Mouse (Mus musculus) regulatory T cell (primary cell): ENCODE measurements around the gene Acss3.

Experiments used
- in situ Hi-C: fragments of 300-600 bp; cut with MboI, MseI; formaldehyde crosslinking; loops from one replicate; pipeline ENCODE4 v1.15.1; 2025; ENCODE audit warnings: high pct_unique_total_duplicates

Acss3 gene

GRCm38 (mm10) chr10:107123529-107124335, at the start of gene Acss3:
TSS of gene Acss3 (minus strand) at chr10:107123668.
- in situ Hi-C loops = no loop called here

- in situ Hi-C loops = no loop called here
Measured at GRCm38 (mm10) chr10:107172003-107172689, 48.7 kb upstream of the Acss3 start.

DNA sequence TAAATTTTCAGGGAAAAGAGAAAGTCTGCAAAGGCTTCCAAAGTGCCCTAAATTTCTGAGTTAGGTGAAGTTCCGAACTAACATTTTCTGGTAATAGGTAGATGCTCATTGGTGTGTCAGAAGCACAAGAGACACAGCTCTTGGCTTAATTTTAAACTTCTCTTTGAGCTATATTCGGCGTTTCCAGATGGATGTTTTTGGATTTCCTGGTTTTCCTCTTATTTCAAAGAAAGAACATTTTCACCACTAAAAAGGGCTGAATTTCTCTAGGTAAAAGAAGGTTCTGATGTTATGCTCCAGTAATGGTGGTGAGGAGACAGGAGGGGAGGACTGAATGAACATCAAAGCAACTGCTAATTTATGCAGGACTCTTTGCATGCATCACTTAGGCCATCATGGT, 43.0 kb upstream of the Acss3 start:
- in situ Hi-C loops = no loop called here

- in situ Hi-C loops = no loop called here
Measured at GRCm38 (mm10) chr10:107148759-107149158, 25.3 kb upstream of the Acss3 start.

GRCm38 (mm10) chr10:107144016-107144415, 20.5 kb upstream of the Acss3 start:
- in situ Hi-C loops = no loop called here

GRCm38 (mm10) chr10:107142910-107143309, 19.4 kb upstream of the Acss3 start:
- in situ Hi-C loops = no loop called here

GRCm38 (mm10) chr10:107122744-107123528, 532 bp downstream of the Acss3 start:
- in situ Hi-C loops = no loop called here

DNA sequence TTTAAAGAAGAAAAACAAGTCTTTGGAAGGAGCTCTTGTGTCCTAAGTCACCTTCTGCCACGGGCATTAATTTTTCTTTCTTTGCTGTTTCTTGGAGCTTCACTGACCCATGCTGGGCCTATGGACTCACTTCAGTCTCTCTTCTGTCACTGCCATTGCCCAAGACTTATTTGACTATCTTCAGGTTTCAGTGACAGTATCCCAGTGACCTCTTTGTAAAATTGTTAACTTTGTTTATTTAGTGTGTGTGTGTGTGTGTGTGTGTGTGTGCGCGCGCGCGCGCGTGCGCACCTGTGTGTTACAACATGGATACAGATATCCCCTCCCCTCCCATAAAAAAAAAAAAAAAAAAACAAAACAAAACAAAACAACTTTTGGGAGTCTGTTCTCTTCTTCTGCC, 2.2 kb downstream of the Acss3 start:
- in situ Hi-C loops = no loop called here

DNA sequence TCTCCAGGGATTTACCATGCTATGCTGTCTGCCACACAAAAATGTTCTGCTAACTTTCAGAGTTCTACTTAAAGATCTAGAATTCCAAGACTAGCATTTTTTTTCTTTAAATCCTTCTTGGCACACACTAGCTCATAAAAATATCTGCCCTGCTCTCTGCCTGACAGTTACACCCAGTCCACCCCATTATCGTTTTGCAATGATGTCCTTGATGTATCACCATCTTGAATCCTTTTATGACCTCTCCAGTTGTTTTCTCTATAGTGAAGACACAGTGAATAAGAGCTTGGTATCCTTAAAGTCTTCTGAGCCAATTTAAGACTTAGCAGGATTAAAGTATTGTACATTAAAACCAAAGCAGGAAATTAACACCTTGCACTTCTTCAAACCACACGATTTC, 4.3 kb downstream of the Acss3 start:
- in situ Hi-C loops = no loop called here

DNA sequence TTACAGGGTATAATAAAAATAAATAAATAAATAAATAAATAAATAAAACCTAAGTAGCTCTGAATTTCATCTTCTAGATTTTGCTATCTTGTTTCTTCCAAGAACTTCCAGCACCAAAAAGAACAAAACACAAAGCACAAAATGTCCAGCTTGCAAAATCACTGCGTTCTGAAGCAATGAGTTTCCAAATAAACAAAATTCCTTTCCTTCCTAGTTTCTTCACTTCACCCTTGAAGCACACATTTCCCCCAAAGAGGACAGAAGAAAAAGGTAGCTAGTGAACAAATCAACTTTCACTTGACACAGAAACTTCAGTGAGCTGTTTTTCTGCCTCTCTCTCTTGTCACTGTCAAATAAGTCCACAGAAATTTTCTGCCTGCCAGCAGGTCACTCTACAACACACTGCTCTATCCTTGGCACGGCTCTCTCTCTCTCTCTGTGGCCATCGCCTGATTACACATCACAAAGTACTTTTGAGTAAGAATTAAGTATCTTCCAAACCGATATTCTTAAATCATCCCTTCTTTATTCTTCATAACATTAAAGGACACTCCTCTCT, 6.7 kb downstream of the Acss3 start:
- in situ Hi-C loops = no loop called here

DNA sequence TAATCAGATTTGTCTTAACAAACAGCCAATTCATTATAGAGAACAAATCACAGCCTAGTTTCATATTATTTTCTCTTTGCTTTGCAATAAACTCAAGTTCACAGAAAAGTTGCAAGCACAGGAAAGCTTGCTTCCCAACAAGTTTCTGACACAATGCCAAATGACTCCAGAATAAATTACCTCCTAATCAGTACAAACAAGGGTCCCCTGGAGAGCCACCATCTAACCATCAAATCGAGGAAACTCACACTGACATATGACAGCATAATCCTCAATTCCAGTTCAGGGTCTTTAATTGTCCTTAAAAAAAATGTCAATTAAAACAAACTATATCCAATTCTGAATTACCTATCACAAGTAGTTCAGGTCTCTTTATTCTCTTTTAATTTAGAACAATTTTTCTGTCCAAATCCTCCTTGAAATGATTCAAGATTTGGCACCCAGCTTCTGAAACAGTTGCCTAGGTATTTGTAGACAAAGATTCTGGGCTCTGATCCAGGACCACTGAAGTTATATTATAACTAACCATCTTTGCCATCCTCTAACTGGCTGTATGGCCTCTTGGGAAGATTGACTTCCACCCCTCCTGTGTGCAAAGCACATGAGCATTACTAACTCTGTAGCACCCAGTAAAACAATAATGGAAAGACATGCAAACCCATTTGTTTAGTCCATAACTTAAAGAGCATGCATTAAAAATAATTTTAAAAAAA, 7.4 kb downstream of the Acss3 start:
- in situ Hi-C loops = no loop called here

DNA sequence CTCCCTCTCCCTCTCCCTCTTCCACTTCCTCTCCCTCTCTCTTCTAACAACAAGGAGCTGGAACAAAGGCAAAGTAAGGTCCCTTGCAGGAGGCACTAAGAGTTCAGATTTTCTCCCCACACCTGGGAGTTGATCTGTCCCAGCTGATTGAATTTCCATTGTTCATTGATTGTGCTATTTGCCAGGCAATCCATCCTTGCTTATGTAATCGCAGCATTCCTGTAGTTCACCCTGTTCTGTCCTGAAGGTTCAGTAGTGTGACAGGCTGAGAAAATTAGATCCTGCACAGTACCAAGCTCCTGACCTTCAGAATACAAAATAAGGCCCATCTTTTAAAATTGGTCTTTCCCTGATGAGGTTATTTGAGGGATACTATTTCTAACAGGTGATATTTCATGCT, 8.3 kb downstream of the Acss3 start:
- in situ Hi-C loops = no loop called here

- in situ Hi-C loops = no loop called here
Measured at GRCm38 (mm10) chr10:107094452-107094851, 29.0 kb downstream of the Acss3 start.

DNA sequence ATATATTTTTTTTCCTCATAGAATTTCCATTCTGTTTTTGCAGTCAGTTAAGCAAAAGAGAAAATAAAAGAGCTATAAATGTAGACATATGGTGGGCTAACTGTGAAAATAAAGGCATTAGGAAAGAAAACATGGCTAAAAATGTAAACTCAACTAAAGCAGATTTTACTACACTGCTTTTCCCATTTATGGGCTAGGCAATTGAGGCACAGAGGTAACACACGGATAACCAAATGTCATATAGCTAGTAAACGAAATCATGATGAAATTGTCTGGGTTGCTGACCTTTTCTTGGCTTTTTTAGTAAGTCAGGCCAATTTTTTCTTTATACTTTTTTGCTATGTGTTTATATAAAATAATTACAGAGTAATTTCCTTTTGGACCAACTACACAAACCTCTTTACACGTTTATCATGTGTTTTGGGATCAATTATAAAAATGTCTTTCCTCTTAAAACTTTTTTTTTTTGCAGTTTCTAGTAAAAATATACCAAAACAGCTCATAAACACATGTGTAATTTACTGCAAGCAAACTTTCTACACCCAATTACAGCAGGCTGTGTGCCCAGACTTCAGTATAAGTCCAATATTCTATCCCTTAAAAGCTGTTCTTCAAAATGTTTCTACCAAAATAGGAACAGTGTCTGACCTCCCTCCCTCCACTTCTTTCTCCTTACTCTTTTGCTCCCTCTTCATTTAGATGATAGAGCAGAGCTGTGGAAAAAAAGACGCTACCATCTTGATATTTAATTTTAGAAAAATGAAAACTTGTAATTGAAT, 69.4 kb downstream of the Acss3 start:
- in situ Hi-C loops = no loop called here

DNA sequence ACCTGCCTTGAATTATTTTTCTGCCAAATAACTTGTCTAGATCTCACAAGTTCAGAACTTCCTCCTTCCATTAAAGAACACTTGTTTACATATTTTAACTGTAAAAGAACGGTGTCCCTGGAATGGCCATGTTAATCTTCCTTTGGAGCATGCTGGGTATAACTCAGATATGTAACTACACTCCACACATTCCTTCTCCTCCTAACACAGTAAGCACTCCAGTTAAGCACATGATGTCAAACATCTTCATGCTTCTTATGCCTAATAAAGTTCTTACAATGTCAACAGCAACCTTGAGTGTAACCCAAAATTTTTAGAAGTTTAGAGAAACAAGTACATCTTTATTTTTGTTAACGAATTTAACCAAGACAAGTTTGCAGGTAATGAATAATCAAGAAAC, 73.0 kb downstream of the Acss3 start:
- in situ Hi-C loops = no loop called here

GRCm38 (mm10) chr10:107042656-107043055, 80.8 kb downstream of the Acss3 start:
- in situ Hi-C loops = no loop called here

DNA sequence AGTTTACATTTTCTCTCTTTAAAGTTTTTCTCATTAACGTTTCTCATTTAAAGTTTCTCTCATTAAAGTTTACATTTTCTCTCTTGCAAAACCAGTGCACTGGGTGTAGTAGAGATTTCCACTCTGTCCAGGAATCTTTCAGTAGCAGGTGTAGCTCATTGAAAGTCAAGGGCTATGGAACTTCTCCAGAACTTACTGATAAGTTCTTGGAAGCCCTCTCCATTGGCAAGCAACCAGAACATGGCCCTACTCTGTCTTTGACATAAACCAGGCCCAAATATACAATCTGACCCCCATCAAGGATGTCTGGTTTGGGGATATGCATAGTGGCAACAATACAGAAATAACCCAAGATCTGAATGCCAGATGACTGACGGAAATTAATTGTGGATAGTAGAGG, 82.6 kb downstream of the Acss3 start:
- in situ Hi-C loops = no loop called here

DNA sequence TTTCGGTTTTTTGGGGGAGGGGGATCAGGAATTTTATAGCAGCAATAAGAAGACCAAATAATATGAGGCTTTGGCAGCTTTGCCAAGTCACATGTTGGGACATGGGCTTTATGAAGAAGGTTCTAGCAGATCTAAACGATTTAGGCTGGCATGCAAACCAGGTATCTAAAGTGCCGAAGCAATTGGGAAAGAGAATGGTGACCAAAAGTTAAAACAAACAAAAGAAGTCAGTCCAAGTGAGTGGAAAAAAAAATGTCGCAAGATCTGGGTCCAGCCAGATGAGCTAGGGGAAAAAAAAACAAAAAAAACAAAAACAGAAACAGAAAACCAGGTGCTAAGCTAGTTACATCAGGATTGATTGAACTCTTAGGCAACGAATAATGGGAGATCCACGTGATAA, 83.1 kb downstream of the Acss3 start:
- in situ Hi-C loops = no loop called here

- in situ Hi-C loops = no loop called here
Measured at GRCm38 (mm10) chr10:107039211-107039610, 84.3 kb downstream of the Acss3 start.

GRCm38 (mm10) chr10:107024254-107024653, 99.2 kb downstream of the Acss3 start:
- in situ Hi-C loops = no loop called here

GRCm38 (mm10) chr10:107021118-107021517, 102.3 kb downstream of the Acss3 start:
- in situ Hi-C loops = no loop called here
